Mouse (Mus musculus) gastrocnemius, postnatal 14 days (tissue): Measurements from ENCODE around the gene Cox4i2. TPM values are rescaled to one million over a fixed set of nuclear protein-coding genes. Genes with fewer than 3 reads are reported as not detected.
A peak's percentile ranks its signal among the peaks of the same experiment; 100 is the strongest.

Experiments used
- DNase-seq: peaks from one replicate; pipeline ENCODE4 v3.0.0; 2021; ENCODE audit warnings: mixed read lengths
- intact Hi-C: fragments of 180-260 bp; cut with DNase I; formaldehyde crosslinking; loops from one replicate; pipeline ENCODE4 v1.15.1; 2025; ENCODE audit warnings: low total_unique reads
- total RNA-seq, 2 experiments: library from RNA; stranded (reverse); gene quantifications; 2 replicates each; pipeline ENCODE4 v1.2.3; 2021

Gene Cox4i2
- total RNA-seq, 2 experiments from 2014 or later = 5.9 to 6.0 TPM

DNA sequence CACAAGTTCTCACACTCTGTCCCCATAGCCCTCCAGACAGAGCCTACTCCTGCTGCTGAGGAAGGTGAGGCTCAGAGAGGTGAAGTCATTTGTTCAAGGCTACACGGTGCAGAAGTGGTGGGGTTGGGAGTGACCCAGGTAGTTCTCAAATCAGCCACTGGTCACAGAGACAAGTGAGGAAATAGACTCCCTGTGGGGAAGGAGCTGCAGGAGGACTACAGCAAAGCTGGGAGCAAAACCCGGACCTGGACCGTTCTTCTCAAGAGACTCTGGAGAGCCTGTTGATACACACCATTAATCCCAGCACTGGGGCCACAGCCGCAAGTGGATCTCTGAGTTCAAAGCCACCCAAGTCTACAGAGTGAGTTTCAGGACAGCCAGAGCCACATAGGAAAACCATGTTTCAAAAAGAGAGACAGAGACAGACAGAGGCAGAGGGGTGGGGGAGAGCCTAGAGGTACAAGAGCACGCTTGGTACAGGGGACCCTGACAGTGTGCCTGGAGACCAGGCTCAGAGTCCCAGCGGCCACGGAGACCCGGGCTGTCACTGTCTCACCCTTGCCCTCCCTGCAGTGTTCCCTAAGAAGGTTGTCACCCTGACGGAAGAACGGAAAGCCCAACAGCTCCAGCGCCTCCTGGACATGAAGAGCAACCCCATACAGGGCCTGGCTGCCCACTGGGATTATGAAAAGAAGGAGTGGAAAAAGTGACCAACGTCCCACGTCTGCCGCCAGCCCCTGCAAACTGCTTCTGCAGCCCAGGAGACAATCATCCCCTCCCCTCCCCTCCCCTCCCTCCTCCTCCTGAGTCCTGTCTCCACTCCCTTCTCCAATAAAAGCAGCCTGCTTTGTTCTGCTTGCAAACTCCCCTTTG lies 10.4 kb downstream of the Cox4i2 start:
- intact Hi-C loops = loop anchor here (5.0 kb wide), 2 partner anchors 67 to 68 kb away; partner anchors contain the start of gene Bcl2l1
- no peak for DNase-seq

DNA sequence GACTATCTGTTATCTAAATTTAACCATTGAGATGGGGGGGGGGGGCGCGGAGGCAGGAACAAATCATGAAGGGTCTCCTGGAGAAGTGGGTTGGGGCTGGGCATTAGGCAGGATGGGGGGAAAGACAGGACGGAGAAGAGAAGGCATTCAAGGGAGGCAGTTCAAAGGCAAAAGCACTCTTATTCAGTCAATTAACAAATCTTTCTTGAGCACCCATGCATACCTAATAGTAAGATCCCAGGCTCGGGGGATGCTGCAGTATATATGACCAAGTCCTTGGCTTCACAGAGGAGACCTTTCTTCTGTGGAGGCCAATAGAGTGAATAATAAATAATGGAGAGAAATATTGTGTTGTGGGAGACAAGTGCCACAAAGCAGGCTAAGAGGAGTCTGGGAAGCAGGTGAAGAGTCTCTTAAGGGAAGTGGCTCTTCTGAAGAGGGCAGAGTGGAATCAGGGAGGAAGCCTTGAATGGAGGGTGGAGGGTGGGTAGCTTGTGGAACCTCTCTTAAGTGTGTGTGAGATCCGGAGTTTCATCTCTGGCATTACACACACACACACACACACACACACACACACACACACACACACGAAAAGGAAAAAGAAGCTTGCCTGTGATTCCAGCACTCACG lies 11.2 kb downstream of the Cox4i2 start:
- intact Hi-C loops = loop anchor here (5.0 kb wide), 2 partner anchors 67 to 68 kb away; partner anchors contain the start of gene Bcl2l1
- DNase-seq = no peak

DNA sequence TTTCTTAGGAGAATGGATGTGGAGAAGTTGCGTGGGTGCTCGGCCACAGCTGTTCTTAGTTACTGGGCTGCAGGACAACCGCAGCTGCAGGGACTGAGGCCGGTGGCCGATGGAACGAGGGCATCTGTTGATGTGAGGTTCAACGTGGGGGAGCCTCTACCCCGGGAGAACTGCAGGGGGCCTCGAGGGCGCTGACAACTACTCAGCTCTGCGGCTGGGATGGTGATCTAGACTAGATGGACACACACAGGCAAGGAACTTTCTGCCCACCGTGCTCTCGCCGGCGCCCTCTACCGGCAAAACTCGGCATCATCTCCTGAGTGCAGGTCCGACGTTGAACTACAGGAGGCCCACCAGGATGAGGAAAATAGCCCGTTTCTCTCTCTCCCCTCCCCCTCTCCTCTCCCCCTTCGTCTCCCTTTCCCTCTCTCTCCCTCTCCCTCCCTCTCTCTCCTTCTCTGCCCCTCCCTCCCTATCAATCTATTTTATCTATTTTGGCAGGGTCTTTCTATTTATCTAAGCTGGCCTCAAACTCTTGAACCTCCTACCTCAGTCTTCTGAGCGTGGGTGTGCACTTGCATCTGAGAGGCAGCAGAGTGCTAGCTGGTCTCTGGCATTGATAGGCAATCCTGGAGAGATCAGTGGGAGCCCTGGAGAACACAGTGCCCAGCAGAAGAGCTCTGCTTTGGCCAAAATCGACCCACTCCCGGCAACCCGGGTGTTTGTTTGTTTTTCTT lies 12.6 kb downstream of the Cox4i2 start:
- peak; percentile 90 for DNase-seq
- intact Hi-C loops = loop anchor here (5.0 kb wide), 2 partner anchors 66 to 69 kb away; partner anchors contain the start of gene Bcl2l1

DNA sequence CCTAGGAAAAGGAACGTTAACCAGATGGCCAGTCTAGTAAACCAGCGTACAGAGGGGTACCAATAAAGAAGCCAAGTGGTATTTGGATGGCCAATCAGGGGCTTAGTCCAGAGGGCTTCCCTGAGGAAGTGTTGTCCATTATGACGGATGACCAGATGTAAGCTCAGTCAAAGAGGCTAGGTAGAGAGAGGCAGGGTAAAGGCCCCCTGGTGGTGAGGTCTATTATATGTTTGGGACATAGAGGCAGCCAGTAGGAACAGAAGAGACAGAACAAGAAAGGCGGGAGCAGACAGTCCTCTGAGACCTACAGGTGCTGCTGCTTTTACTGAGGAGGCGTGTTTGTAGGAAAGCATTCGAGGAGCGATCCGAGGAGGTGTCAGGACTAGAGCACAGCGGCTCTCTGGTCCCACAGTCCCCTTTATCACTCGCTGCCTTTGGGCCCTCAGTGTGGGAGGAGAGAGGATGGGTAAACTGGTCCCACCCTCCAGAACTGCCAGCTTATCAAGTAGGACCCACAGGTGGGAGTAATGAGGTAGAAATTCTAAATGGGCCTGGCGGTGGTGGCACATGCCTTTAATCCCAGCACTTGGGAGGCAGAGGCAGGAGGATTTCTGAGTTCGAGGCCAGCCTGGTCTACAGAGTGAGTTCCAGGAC lies 13.8 kb downstream of the Cox4i2 start:
- DNase-seq = peak; percentile 42
- intact Hi-C loops = loop anchor here (5.0 kb wide), 2 partner anchors 65 to 70 kb away; partner anchors contain the start of gene Bcl2l1

DNA sequence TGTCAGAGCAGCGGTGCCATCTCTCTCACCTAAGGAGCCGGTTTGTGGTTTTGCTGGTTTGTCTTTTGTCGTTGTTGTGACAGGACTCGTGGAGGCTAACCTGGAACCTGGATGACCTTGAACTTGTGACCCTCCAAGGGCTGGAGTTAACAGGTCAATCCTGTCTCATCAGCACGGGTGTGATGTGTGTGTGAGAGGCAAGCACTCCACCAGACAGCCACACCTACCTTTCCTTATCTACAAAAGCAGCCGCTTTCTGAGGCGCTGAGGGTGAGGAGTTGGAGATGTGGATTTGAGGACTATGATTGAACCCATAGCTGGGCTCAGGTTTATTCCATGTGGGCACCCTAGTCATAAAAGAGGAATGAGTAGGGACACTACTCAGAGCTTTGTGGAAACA lies 15.7 kb downstream of the Cox4i2 start:
- intact Hi-C loops = loop anchor here (5.0 kb wide), 2 partner anchors 63 to 72 kb away; partner anchors contain the start of gene Bcl2l1
- no peak for DNase-seq

DNA sequence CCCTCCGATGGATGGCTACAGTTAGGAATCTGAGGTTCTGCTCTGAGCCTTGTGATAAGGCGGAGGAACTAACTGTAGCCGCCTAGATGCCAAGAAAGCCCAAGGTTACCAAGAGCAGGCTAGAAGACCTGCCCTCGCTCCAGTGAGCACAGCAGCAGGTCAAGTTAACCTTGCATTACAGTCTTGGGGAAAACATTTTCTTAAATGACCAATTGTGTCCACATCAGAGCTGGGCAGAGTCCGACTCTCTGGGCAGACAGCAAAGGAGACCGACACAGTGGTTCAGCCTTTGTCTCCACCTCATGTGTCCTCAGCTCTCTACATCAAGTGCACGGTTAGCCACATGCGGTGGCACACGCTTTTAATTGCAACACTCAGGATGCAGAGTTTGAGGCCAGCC lies 17.6 kb downstream of the Cox4i2 start:
- intact Hi-C loops = no loop called here
- no peak for DNase-seq

DNA sequence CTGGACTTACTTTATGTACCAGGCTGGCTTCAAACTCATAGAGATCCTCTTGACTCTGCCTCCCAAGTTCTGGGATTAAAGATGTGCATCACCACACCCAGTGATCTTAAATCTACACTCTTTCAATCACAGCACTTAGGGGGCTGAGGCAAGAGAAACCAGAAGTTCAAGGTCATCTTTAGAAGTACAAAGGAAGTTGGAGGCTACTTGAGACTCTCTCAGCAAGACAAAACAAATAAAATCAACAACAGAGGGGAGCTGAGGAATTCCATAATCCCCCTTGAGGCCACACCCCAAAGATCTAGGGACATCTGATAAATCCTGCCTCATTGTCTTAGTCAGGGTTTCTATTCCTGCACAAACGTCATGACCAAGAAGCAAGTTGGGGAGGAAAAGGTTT lies 18.3 kb downstream of the Cox4i2 start:
- no peak for DNase-seq
- intact Hi-C loops = no loop called here

DNA sequence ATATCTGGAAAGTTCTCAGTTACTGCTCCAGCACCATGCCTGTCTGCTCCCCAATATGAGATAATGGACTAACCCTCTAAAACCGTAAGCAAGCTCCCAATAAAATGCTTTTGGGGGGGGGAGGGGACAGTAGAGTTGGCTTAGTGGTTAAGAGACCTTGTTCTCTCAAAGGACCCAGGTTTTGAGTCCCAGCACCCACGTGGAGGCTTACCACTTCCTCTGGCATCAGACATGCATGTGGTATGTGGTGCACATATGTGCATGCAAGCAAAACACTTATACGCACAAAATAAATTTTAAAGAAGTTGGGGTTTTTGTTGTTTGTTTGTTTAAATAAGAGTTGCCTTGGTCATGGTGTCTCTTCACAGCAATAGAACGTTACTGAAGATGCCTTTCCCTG lies 21.4 kb downstream of the Cox4i2 start:
- DNase-seq = no peak
- intact Hi-C loops = no loop called here

DNA sequence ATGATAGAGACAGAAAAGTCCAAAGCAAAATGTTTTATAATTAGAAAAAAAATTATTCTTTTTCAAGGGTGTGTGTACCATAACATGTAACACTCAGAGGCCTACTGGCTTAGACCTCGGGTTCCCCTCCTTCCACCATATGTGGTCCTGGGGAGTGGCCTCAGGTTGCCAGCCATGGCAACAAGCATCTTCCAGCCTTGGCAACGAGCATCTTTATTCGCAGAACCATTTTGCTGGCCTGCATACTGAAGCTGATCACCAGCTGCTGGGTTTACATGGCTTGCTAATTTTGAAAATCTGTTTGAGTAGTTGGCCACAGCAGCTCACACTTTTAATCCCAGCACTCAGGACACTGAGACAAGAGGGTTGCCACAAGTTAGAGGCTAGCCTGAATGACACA lies 22.0 kb downstream of the Cox4i2 start:
- intact Hi-C loops = no loop called here
- no peak for DNase-seq

DNA sequence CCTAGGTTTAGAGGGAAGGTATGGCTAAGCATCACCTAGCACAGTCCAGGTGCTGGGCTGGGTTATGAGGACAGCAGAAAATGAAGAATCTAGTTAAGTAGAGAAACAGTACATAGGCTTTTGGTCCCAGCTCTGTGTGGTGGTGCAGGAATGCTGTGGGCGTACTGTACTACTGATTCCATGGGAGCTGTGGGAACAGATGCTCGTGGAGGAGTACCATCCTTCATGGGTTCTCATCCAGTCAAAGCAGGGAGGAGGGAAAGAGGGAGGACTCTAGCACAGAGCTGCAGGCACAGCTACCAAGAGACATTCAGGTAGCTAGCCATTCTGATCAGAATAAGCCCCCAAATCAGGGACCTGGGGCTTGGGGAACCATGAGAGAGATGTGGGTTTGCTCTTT lies 22.5 kb downstream of the Cox4i2 start:
- intact Hi-C loops = no loop called here
- no peak for DNase-seq

DNA sequence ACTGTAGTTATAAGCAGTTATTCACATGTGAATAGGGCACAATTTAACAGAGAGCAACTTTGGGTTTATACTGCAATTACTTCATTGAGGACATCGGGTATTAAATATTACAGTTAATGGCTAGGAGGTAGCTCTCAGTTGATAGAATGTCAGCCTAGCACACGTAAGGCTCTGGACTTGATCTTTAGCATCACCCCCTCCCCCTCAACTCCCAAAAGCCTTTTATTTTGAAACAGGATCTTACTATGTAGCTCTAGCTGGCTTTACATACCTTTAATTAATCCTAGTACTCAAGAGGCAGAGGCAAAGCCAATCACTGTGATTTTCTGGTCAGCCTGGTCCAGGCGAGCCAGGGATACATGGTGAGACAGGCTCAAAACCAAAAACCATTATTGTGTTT lies 23.1 kb downstream of the Cox4i2 start:
- intact Hi-C loops = no loop called here

DNA sequence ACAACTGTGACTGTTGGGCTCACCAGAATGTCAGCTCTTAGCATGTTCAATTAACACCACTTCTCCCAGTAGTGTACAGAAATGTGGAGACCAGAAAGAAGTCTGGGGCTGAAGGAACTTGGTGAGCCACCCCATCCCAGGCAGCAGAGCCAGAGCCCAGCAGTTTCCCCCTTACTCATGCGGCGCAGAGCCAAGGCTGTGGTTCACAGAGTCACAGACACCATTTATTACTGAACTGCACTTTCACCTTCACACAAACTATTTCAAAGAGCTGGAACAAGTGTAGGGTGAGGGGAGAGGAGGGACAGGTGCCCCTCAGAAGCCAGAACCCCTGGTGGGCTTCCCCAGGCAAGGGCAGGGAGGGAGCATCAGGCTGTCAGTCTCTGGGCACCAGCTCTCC lies 26.5 kb downstream of the Cox4i2 start:
- no peak for DNase-seq
- intact Hi-C loops = no loop called here

More for the DNA sequence above, 23.1 kb downstream of the Cox4i2 start:
- no peak for DNase-seq

DNA sequence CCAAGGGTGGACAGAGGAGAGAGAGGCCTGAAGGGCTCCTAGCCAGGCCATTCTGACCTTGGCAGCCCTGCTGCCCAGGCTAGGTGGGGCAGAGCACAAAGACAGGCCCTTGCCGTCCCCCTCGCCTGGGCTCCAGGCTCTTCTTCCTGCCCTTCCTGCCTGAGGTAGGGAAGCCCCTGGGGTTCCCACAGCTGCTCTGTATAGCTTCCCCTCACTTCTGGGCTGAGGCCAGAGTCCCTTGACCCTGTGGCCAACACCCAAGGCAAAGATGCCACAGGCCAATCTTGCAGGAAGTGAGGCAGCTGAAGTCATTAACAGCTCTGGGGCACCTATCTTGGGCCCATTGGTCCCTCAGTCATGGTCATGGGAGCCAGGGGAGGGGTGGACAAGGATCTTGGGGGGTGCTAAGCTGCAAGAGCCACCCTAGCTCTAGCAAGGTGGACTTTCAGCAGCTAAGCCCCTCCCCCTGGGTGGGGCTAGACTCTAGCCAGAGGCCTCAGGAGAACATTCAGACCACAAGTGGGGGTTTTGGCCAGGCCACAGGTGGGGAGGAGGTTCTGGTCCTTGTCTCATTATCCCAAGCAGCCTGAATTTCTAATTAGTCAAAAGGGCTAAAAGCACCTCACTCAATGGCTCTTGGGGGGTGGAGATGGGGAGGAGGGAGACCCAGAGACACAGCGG lies 27.2 kb downstream of the Cox4i2 start:
- no peak for DNase-seq
- intact Hi-C loops = no loop called here

DNA sequence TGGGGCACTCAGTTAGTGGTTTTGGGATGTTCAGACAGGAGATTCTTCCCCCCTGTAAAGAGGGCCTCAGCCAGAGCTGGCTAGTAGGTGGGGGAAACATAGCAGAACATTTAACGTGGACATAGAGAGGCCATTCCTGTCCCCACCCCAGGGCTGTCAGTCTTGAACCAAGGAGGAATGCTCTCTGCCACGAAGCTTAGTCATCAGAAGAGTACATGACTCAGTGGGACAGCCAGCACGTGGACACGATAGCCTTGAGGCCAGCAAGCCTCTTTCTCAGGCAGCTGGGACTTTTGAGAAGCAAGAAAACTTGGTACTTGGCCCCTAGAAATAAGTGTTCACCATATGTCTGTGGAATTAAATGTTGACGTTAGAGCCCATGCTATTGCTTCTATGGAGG lies 28.7 kb downstream of the Cox4i2 start:
- DNase-seq = no peak
- intact Hi-C loops = no loop called here

DNA sequence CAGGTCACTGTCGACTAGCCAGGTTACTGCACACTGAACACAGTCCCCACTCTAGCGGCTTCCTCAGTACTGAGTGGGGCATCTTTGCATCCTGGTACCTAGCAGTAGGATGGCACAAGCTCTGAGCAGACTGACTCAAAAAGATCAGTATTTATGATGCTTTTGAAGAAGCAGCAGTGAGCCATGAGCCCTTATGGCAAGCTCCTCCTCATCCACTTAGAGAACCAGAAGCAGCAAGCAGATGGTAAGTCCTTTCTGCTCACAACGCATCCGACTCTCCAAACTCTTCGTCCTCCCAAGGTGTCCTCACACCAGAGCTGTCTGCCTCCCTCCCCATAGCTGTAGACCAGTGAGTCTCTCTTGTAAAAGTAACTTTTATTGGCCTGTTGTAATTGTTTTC lies 29.3 kb downstream of the Cox4i2 start:
- no peak for DNase-seq
- intact Hi-C loops = no loop called here

DNA sequence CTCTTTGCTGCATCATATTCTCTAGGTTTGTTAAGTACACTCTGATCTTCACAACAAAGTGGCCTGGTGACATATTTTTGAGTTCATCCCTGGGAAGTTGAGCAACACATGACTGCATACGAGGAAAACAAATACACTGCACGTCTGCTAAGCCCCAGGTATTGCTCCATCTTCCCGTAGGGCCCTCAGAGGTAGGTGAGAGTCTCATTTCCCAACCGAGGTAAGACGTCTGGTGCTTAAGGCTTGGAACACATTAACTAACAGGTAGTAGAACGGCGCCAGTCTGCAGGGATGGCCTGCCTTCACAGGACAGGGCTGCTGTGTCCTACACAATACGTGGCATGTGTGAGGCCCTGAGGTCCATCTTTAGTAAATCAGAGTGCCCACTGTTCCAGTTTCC lies 30.7 kb downstream of the Cox4i2 start:
- no peak for DNase-seq
- intact Hi-C loops = loop anchor here (5.0 kb wide), 1 partner anchor 43 kb away; no protein-coding TSS in a partner anchor

DNA sequence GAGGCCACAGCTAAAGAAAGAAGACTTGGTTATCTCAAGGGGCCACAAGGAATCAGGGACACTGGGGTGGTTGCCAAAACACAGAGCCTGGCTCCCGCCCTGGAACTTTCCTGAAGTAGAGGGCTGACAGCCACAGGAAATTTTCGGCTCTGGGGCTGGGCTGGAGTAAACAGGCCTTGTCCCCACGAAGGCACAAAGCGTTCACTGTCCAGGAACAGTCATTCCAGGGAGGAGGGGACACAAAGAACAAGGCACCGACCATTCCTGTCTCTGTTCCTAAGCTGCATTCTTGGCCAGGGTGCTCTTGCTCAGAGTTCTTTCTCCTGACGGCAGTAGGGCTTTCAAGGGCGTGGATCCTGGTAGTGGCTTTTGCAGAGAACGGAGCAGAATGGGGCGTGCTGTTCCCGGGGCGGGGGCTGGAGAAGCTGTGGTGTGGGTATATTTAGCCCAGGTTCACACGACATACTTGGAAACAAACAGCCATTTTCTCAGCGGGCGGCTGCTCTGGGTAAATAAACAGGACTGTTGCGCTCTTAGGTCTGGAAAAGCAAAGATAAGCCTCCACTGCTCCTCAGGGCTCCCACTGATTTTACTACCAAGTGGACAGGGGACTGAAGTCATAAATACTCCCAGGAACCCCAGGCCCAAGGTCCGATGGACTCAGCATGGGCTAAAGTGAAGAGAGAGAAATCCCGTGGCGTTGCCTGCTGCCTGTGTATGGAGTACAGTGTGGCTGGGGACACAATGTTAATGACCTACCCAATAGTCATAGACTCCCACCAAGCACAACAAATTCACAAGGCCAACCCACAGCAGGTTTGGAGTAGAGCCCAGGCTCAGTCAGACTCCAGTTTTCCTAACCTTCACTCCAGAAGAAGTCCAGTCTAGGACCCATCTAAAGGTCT lies 31.7 kb downstream of the Cox4i2 start:
- DNase-seq = peak; percentile 73
- intact Hi-C loops = loop anchor here (5.0 kb wide), 1 partner anchor 42 kb away; no protein-coding TSS in a partner anchor

DNA sequence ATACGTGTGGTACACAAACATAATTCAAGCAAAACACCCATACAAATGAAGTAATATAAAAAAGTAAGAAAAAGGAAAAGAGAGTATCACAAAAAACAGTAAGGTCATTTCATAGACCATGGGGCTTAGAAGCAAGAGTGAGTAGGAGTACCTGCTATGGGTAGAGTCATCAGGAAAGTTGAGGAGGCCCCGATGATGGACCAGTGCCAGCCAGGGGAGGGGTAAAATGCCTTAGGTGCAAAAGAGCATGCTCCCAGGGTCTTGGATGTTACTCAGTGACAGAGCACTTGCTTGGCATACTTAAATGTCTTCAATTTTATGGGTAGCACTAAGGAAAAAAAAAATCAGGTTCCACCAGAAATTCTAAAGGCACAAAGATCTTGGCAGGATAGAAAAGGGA lies 33.2 kb downstream of the Cox4i2 start:
- intact Hi-C loops = loop anchor here (5.0 kb wide), 1 partner anchor 40 kb away; no protein-coding TSS in a partner anchor

More for the DNA sequence above, 33.2 kb downstream of the Cox4i2 start:
- DNase-seq = no peak
